Mouse (Mus musculus) kidney, adult 10 weeks (tissue): ENCODE data around the gene 6430550D23Rik. TPM values are rescaled to one million over a fixed set of nuclear protein-coding genes. Genes with fewer than 3 reads are reported as not detected.

ENCODE experiments used
- polyA plus RNA-seq: library from polyadenylated mRNA; stranded (reverse); fragments of 350-450 nt; fragmentation: Illumina TruSeq; extraction: RNeasy Lipid Tissue Mini Kit (QIAGEN cat#74804); gene quantifications from one replicate; pipeline ENCODE4 v1.2.3, GENCODE M21; 2014; ENCODE audit warnings: low read depth, low replicate concordance

6430550D23Rik gene
- 1.7 TPM for polyA plus RNA-seq

GRCm38 (mm10) chr2:156007888-156008532, at the start of gene 6430550D23Rik, which contains the start of gene Ergic3:
Gene 6430550D23Rik, minus strand, starts transcription at chr2:156007977.
Gene Ergic3, plus strand, starts transcription at chr2:156008045.

GRCm38 (mm10) chr2:156052816-156053215, 45.0 kb upstream of the 6430550D23Rik start, which contains the start of gene Fer1l4:
Gene Fer1l4, minus strand, starts transcription at chr2:156052947.

DNA sequence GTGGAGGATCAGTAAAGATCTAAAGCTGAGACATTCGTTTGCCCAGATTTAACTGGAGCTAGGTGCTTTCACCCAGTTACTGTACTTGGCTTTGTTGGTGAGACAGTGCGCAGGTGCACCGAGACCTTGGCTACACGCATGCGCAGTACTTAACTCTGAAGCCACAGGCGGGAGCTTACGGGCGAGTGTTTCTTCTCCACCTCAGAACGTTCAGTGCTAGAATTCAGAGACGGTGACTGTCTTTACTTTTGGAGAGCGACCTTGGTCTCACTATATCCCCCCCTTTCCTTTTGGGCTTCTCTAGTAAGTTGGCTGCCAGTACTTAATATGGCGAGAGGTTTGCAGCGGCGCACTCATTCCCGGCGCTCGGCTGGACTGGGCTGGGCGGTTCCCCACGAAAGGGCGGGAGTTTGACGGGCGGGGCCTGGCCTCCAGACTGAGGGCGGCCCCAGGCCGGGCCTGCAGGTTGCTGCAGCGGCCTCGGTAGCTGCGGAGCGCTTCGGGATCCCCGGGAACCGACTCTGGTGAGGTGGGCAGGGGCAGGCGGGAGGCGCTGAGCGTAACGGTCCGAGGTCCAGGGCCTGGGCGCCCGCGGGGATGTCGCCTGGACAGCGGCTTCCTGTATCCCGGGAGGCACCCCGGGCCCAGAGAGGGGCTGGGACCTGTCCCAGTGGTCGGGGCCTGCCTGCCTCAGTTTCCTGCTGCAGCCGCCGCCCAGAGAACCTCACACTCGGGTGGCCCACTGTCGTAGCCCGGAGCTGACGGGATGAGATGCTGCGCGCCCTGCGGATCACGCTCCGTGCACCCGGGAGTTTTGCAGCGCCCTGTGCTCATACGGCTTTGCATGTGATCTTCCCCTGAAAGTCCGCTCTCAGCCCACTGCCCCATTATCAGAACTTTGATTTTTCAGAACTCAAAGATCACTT, 51.4 kb downstream of the 6430550D23Rik start, which contains the start of gene Cep250:
TSS of gene Cep250 (plus strand) at position 325 of the 926 bp plus-strand sequence.

DNA sequence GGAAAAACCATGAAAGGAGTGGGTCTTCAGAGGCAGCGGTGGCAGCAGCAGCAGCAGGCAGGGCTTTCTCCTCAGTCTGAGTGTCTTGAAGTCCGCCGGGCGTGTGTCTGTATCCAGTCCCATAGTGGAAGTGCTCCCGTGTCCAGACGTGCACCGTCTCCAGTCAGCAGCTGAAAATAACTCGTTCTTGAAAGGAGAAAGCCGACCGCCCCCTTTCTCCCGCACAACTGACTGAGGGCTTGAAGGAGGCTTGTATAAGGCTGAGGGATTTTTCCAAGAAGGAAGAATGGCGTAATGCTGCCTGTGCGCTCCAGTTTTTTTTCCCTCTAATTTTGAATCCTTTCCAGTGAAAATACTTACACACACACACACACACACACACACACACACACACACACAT, 62.7 kb downstream of the 6430550D23Rik start, which contains the start of gene Gdf5:
TSS of gene Gdf5 (minus strand) at position 244 of the 400 bp plus-strand sequence.

DNA sequence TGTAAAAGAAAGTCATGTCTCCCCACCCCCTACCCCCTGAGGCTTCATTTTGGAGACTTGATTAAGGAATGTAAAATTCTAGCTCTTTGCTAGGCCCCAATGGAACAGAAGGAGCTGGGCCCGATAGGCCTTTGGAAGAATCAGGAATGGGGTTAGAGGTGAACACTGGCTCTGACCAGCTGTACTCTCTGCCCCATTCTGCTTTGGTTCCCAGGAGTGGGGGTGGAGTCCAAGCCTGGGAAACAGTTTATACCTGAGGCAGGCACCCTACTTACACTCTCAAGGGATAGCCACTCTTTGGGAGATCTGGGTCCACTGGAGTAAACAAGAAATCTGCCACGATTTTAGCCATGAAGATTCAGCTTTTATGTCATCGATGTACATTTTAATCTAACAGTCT, 67.1 kb downstream of the 6430550D23Rik start, which contains the start of gene Gm15557:
TSS of gene Gm15557 (plus strand) at position 48 of the 400 bp plus-strand sequence.

GRCm38 (mm10) chr2:155929531-155930442, 78.0 kb downstream of the 6430550D23Rik start, which contains the start of gene Uqcc1:
Gene Uqcc1, minus strand, starts transcription at chr2:155930310.

Other genes starting within 250 kb of the 6430550D23Rik start
- gene Mmp24, start 232.6 kb downstream of the 6430550D23Rik start, polyA plus RNA-seq, result not detected
- 15.5 TPM for gene BC029722, start 188.6 kb downstream of the 6430550D23Rik start, polyA plus RNA-seq
- 5.1 TPM for gene Eif6, start 181.1 kb downstream of the 6430550D23Rik start, polyA plus RNA-seq
- gene Fam83c, start 173.1 kb downstream of the 6430550D23Rik start, polyA plus RNA-seq, result not detected
- 78.5 TPM for gene Uqcc1, start 77.7 kb downstream of the 6430550D23Rik start, polyA plus RNA-seq
- gene Gm15557, start 67.2 kb downstream of the 6430550D23Rik start, polyA plus RNA-seq, result not detected
- not detected for gene Gdf5, start 62.6 kb downstream of the 6430550D23Rik start, polyA plus RNA-seq
- gene Cep250, start 51.5 kb downstream of the 6430550D23Rik start, polyA plus RNA-seq, result 1.3 TPM
- 11.2 TPM for gene Ergic3, start 68 bp upstream of the 6430550D23Rik start, polyA plus RNA-seq
- gene Fer1l4, start 45.0 kb upstream of the 6430550D23Rik start, polyA plus RNA-seq, result not detected
- 0.16 TPM for gene Spag4, start 57.2 kb upstream of the 6430550D23Rik start, polyA plus RNA-seq
- gene Cpne1, start 104.0 kb upstream of the 6430550D23Rik start, polyA plus RNA-seq, result 34.0 TPM
- gene Rbm12, start 104.0 kb upstream of the 6430550D23Rik start, polyA plus RNA-seq, result 16.5 TPM
- 10.1 TPM for gene Gm28036, start 119.1 kb upstream of the 6430550D23Rik start, polyA plus RNA-seq
- 15.3 TPM for gene Romo1, start 136.1 kb upstream of the 6430550D23Rik start, polyA plus RNA-seq
- 185 TPM for gene Nfs1, start 136.2 kb upstream of the 6430550D23Rik start, polyA plus RNA-seq
- 423 TPM for gene Rbm39, start 172.3 kb upstream of the 6430550D23Rik start, polyA plus RNA-seq
- gene Phf20, start 188.5 kb upstream of the 6430550D23Rik start, polyA plus RNA-seq, result 31.1 TPM